Mouse (Mus musculus) intestine, embryonic 14.5 days (tissue): ENCODE measurements around the gene Tcte1. TPM values are rescaled to one million over a fixed set of nuclear protein-coding genes. Genes with fewer than 3 reads are reported as not detected.

Experiments
- ATAC-seq: fragments of 200-750 bp; cut with Nextera tagmentation; replicated peaks from 2 replicates; pipeline ENCODE4 v1.8.0; 2017; ENCODE audit warnings: low read depth, moderate number of reproducible peaks, moderate TSS enrichment, moderate library complexity; ENCODE audit not compliant: low FRiP score, low TSS enrichment
- DNase-seq: peaks from one replicate; pipeline ENCODE4 v3.0.0-alpha.2; 2018; ENCODE audit warnings: low spot score
- H3K27ac ChIP-seq: fragments of 300-500 bp; sonication (generic); 2 replicates; pipeline ENCODE4 v1.5.1; 2014; ENCODE audit warnings: low read depth, mild to moderate bottlenecking, control low read depth
- H3K27me3 ChIP-seq: fragments of 300-500 bp; sonication (generic); replicated peaks from 2 replicates; pipeline ENCODE4 v1.6.1; 2014; ENCODE audit warnings: low read length, control low read depth; ENCODE audit not compliant: control insufficient read depth, insufficient read depth
- H3K36me3 ChIP-seq: fragments of 300-500 bp; sonication (generic); 2 replicates; pipeline ENCODE4 v1.6.1; 2014; ENCODE audit warnings: low read length, control low read depth; ENCODE audit not compliant: control insufficient read depth, insufficient read depth
- H3K4me1 ChIP-seq: fragments of 300-500 bp; sonication (generic); replicated peaks from 2 replicates; pipeline ENCODE4 v1.6.1; 2014; ENCODE audit warnings: low read length, control low read depth, mixed read lengths; ENCODE audit not compliant: control insufficient read depth, insufficient read depth
- H3K4me2 ChIP-seq: fragments of 300-500 bp; sonication (generic); 2 replicates; pipeline ENCODE4 v1.6.1; 2014; ENCODE audit warnings: low read length
- H3K4me3 ChIP-seq: fragments of 300-500 bp; sonication (generic); 2 replicates; pipeline ENCODE4 v1.5.1; 2014; ENCODE audit warnings: low read depth, low read length, control low read depth, mixed read lengths
- H3K9ac ChIP-seq: fragments of 300-500 bp; sonication (generic); 2 replicates; pipeline ENCODE4 v1.6.1; 2014; ENCODE audit warnings: mild to moderate bottlenecking, low read length
- H3K9me3 ChIP-seq: fragments of 300-500 bp; sonication (generic); 2 replicates; pipeline ENCODE4 v1.6.1; 2016; ENCODE audit warnings: low read length, control low read depth; ENCODE audit not compliant: control insufficient read depth
- WGBS: fragments of 180-500 bp; shearing (Covaris S2); extraction: QIAGEN DNeasy Blood & Tissue Kit; methylation state at CpG from one replicate; pipeline ENCODE4 v1.1.7; 2014; 5-methylcytosine and 5-hydroxymethylcytosine counted together
- polyA plus RNA-seq: library from polyadenylated mRNA; unstranded; fragments of >200 nt; fragmentation: Nextera tagmentation; extraction: Ambion mirVana; gene quantifications from 2 replicates; pipeline ENCODE4 v1.2.1, GENCODE M21; 2014

Tcte1 gene
- polyA plus RNA-seq, 1 experiment from 2014 or later = 0.70 TPM

DNA sequence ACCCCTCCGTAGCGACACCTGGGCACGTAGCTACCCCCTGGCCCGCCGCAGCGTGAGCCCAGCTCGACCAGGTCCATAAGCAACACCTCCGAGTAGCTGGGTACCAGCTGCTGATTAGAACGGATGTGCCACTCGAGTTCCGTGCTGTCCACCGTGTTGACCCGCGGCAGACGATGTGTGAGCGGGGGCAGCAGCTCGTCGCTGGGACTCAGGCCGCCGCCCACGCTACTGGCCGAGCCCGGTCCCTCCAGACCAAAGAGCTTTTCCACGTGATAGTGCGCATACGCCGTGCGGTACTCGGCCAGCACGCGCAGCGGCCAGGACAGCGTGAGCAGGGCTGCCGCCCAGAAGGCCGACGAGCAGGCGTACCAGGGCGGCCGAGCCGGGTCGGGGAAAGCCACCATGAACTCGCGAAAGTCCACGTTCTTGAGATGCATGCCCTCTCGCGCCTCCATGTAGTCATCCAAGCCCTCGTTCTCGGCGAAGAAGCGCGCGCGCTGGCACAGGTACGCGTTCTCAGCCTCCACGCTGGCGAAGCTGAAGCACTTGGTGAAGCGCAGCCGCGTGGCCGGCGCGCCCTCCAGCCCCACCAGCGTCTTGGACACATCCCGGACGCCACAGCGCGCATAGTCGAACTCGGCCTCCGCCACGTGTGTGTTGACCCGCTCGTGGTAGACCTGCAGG is 22.2 kb downstream of the Tcte1 start:
- ATAC-seq (no peak), DNase-seq (no peak)
- Histone ChIP-seq H3K27me3 (peaks cover 70% of the 10 kb centered on the region), H3K4me1 (peaks cover 10% of the 10 kb centered on the region; the same call in 1 of the 2 replicates), H3K9ac (no peak overlapping the region), H3K9me3 (no peaks in the 10 kb centered on the region), H3K27ac (no peak overlapping the region), H3K36me3 (no peaks in the 10 kb centered on the region), H3K4me2 (peak overlapping the region; percentile 39), H3K4me3 (peak overlapping the region; percentile 9; the same call in 1 of the 2 replicates)
- 14% methylated on average over 74 of the region's 74 CpGs for WGBS

DNA sequence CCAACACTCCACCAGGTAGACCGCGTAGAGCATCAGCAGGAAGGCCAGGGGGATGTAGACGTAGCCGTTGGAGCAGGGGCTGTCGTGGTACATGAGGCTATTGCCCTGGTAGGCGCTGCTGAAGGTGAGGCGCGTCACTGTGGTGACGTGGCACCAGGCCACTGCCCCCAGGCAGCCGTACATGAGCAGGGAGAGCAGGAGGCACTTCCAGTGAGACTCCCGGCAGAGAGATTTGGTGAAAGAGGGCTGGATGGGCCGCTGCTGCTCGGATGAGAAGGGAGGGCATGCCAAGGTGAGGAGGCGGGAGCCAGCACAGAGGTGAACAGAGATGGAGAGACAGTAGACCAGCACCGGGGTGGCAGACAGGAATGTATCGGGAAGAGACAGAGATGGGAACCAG is 23.7 kb downstream of the Tcte1 start:
- Histone ChIP-seq H3K4me3 (no peak overlapping the region), H3K27ac (no peak overlapping the region), H3K4me2 (no peak overlapping the region), H3K9ac (no peak overlapping the region), H3K27me3 (peaks cover 58% of the 10 kb centered on the region), H3K4me1 (peaks cover 11% of the 10 kb centered on the region; the same call in 1 of the 2 replicates), H3K36me3 (no peaks in the 10 kb centered on the region), H3K9me3 (no peaks in the 10 kb centered on the region)
- ATAC-seq (no peak), DNase-seq (no peak)
- 75% methylated on average over 16 of the region's 16 CpGs for WGBS

DNA sequence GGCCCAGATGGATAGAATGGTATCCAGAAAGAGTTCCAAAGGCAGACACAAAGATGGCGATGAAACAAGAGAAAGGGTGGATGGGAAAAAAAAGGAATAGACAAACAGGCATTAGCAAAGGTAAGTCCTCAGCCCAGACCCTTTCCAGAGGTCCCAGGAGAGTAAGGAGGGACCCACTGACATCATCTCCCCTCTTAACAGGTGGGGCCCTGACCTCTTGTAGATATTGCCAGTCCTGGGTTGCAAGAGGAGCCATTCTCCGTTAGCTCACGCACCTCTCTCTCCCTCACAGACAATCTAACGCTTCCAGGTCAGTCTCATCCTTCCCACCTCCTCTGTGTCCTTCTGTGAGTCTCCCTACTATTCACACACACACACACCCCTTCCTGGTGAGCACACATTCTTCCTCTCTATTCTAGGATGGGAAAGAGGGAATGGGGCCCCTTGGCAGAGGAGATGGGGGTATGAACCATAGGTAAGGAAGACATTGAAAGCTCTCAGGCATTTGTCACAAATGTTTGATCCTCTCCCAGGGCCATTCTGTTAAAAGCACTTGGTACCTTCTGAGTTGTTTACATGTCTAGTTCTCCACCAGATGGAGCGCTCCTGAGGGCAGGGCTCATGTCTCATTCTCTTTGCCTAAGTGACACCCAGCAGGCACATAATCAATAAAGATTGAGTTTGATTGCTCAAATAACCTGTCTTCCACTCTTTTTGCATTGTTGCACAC is 24.4 kb downstream of the Tcte1 start:
- 78% methylated on average over 5 of the region's 5 CpGs for WGBS
- Histone ChIP-seq H3K27me3 (peaks cover 58% of the 10 kb centered on the region), H3K27ac (no peak overlapping the region), H3K36me3 (no peaks in the 10 kb centered on the region), H3K9me3 (no peaks in the 10 kb centered on the region), H3K9ac (no peak overlapping the region), H3K4me2 (no peak overlapping the region), H3K4me3 (no peak overlapping the region), H3K4me1 (peaks cover 11% of the 10 kb centered on the region; the same call in 1 of the 2 replicates)
- DNase-seq (no peak), ATAC-seq (no peak)

DNA sequence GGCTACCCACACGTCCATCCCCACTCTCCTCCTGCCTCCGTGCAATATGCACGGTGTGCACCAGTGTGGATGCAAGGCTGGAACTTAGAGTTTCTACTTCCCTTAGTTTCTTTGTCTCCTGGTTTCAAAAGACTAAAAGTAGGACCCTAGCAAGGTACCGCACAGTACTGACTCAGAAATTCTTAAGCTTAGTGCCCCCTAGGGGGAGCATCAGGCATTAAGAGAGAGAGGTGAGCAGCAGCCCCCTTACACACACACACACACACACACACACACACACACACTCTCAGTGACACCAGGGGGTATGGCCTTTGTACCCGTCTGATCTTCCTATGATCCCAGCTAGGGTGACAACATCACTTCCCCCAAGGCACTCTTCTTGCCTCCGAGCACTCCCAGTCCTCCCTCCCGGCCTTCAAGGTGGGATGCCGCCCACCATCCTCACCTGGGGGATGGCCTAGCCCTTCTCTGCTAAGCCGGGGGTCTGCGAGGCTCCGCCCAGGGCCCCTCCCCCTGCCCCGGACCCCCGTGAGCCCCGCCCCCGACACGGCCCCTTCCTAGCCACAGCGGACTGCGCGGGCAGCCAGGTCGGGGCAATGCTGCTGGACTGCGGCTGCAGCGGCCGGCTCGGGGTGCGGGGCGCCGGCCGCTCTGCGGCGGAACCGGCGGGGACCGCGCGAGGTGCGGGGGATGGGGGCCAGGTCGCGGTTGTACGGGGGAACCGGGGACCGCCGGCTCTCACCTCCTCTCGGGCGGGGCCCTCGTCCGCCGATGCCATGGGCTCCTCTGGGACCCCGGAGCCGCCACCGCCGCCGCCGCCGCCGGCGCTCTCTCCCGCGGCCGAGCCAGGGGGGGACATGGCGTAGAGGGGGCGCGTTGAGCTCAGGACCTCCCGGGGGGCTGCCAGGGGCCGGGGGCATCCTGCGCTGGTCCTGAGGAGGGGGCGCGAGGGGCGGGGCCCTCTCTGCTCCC is 25.6 kb downstream of the Tcte1 start:
- H3K36me3 ChIP-seq = no peaks in the 10 kb centered on the region
- peaks cover 49% of the 10 kb centered on the region for H3K27me3 ChIP-seq
- no peaks in the 10 kb centered on the region for H3K9me3 ChIP-seq
- H3K27ac ChIP-seq = no peak overlapping the region; the same call in 1 of the 2 replicates
- DNase-seq (peak; percentile 71), ATAC-seq (peak; percentile 32)
- peak overlapping the region; percentile 61 for H3K4me3 ChIP-seq
- 5% methylated on average over 43 of the region's 68 CpGs for WGBS
- H3K4me1 ChIP-seq = peaks cover 11% of the 10 kb centered on the region; the same call in 1 of the 2 replicates
- H3K9ac ChIP-seq = peak overlapping the region; percentile 69
- H3K4me2 ChIP-seq = peak overlapping the region; percentile 91

DNA sequence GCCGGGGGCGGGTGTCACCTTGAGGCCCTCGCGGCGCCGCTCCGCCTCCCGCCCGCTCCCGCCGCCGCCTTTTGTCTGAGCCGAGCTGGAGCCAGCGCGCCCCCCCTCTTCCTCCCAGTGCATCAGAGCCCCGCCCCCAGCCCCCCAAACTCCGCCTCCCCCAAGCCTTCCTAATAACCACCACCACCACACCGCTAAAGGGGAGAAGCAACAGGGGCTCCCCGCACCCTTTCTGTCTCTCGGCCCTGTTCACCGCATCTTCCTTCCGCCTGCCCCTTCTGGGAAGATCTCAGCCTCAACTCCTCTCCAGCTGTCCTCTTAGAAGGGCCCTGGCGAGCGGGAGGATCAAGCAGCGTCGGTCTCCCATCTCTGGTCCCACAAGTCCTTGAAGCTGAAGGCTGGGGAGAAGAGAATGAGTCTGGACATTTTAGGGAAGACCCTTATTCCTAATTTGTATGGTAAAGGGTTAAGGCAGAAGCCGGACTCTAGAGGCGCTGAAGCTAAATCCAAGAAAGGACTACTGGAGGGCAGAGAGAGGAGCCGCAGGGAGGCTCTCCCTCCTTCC is 26.5 kb downstream of the Tcte1 start, which contains the start of gene Tmem151b:
Gene Tmem151b (minus strand): TSS at position 61 of the 565 bp plus-strand sequence.
- H3K4me1 ChIP-seq = peaks cover 11% of the 10 kb centered on the region; the same call in 1 of the 2 replicates
- WGBS = 2% methylated on average over 11 of the region's 29 CpGs
- H3K36me3 ChIP-seq = no peaks in the 10 kb centered on the region
- H3K27me3 ChIP-seq = peaks cover 40% of the 10 kb centered on the region
- H3K4me2 ChIP-seq = peak within 1 kb of the TSS; percentile 91
- no peaks in the 10 kb centered on the region for H3K9me3 ChIP-seq
- peak within 1 kb of the TSS; percentile 69 for H3K9ac ChIP-seq
- no peak within 1 kb of the TSS; the same call in 1 of the 2 replicates for H3K27ac ChIP-seq
- peak within 1 kb of the TSS; percentile 61 for H3K4me3 ChIP-seq
- DNase-seq (peak; percentile 79), ATAC-seq (peak; percentile 37; the same call in 1 of the 2 replicates)

DNA sequence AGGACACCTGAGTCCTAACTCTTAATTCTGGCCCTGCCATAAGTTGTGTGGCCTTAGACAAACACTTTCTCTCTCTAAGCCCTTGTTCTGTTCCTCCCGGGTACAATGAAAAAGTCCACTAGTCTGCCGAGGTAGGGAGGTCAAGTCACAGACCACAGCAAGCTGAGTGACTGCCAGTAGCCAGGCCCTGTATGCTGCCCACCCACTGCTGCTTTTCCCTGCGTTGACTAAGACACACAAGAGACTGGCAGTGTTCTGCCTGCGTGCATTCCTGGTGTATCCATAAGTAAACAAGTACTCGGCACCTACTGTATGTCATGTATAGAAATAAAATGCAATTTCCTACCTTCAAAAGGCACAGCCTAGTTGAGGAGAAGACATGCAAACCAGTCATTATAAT is 27.0 kb downstream of the Tcte1 start:
- Histone ChIP-seq H3K9me3 (no peaks in the 10 kb centered on the region), H3K4me3 (no peak overlapping the region; the same call in 1 of the 2 replicates), H3K27ac (no peak overlapping the region), H3K4me1 (peaks cover 11% of the 10 kb centered on the region; the same call in 1 of the 2 replicates), H3K36me3 (no peaks in the 10 kb centered on the region), H3K4me2 (peak overlapping the region; percentile 91), H3K9ac (no peak overlapping the region), H3K27me3 (peaks cover 35% of the 10 kb centered on the region)
- no peak for ATAC-seq
- DNase-seq = no peak
- 21% methylated on average over 5 of the region's 5 CpGs for WGBS

DNA sequence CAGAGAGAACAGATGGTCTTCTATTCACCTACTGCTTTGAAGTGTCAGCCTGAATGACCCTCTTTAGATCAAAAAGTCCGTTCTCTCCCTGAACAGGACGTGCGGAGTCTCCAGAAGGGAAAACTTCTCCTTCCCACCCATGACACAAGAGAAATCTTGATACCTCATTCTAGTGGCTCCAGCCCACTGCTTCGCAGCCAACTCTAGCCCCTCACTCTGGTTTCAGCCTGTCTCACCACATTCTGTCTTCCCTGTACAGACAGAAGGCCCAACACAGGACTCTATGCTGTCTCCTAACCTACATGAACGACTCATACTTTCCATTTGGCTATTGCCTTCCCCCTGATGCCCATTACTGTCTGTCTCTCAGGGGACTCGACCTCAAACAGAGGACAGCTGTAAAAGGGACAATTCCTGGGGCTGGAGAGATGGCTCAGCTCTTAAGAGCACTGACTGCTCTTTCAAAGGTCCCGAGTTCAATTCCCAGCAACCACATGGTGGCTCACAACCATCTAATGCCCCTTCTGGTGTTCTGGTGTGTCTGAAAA is 28.1 kb downstream of the Tcte1 start:
- no peak overlapping the region for H3K4me2 ChIP-seq
- H3K27ac ChIP-seq = no peak overlapping the region
- H3K4me1 ChIP-seq = peaks cover 13% of the 10 kb centered on the region; the same call in 1 of the 2 replicates
- H3K36me3 ChIP-seq = no peaks in the 10 kb centered on the region
- ATAC-seq (no peak), DNase-seq (no peak)
- WGBS = 52% methylated on average over 7 of the region's 7 CpGs
- no peak overlapping the region for H3K9ac ChIP-seq
- H3K4me3 ChIP-seq = no peak overlapping the region
- no peaks in the 10 kb centered on the region for H3K9me3 ChIP-seq
- peaks cover 27% of the 10 kb centered on the region for H3K27me3 ChIP-seq
